Mouse (Mus musculus) brain, adult 10 weeks (tissue): ENCODE measurements around the gene AL731706.2. TPM values are rescaled to one million over a fixed set of nuclear protein-coding genes. Genes with fewer than 3 reads are reported as not detected.

Experiments
- polyA plus RNA-seq: library from polyadenylated mRNA; stranded (reverse); fragments of 350-450 nt; fragmentation: Illumina TruSeq; extraction: RNeasy Lipid Tissue Mini Kit (QIAGEN cat#74804); gene quantifications from one replicate; pipeline ENCODE4 v1.2.3, GENCODE M21; 2015; ENCODE audit warnings: low read depth, low replicate concordance

AL731706.2 gene
- polyA plus RNA-seq, result 89.0 TPM

GRCm38 (mm10) chr2:136885579-136885978, at the start of gene AL731706.2:
AL731706.2 (minus strand) TSS chr2:136885679.

GRCm38 (mm10) chr2:136891068-136891950, 5.8 kb upstream of the AL731706.2 start, which contains the start of the genes Slx4ip, AL731706.1 and Mkks:
Slx4ip (plus strand) TSS chr2:136891218.
AL731706.1 (minus strand) TSS chr2:136891389.
Mkks (minus strand) TSS chr2:136891389.

Other genes with a start within 250 kb of the AL731706.2 start
- 3,997 TPM for gene Snap25, start 172.2 kb downstream of the AL731706.2 start, polyA plus RNA-seq
- 5.9 TPM for gene Slx4ip, start 5.5 kb upstream of the AL731706.2 start, polyA plus RNA-seq
- gene AL731706.1, start 5.7 kb upstream of the AL731706.2 start, polyA plus RNA-seq, result 54.6 TPM
- gene Mkks, start 5.7 kb upstream of the AL731706.2 start, polyA plus RNA-seq, result 22.0 TPM
- gene Jag1, start 231.0 kb upstream of the AL731706.2 start, polyA plus RNA-seq, result 2.7 TPM